Comparison of ENCODE assay signal across 24 mouse cellular contexts in the genomic region with DNA sequence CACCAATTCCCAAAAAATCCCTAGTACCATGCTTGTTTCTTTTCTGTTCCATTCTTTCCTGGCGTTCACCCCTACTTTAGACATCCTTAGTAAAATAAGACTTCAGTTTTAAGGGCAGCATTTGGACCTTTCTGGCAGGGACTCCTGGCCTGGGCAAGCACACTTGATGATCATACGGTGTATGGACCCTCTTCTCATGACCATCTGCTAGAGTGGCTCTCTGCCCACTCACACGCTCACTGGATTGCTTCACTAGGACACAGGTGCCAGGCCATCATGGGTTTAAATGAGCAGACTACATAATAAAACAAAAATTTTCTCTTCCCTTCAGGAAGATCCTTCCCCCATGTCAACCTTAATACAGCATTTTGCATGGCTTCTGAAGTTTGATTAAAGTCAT.
DNase-seq lines count a peak whose midpoint lies in the region; ATAC-seq and TF ChIP-seq lines count a peak whose summit lies in the region.
"Had no signal": no experiment of that assay in that cellular context is flagged by ENCODE, and none has a peak within 500 bp of the region (broad histone marks: within the 10 kb centered on the region; RNA-seq: fewer than 3 reads in every experiment).

No protein-coding gene starts in this region.

- TF ChIP-seq CTCF in hindbrain, postnatal 0 days (IDR thresholded peaks at IDR 0.05; ENCODE audit: low read depth), result no peak

- H3K4me3 ChIP-seq in hindbrain, postnatal 0 days (ENCODE audit: low read length), result no peak overlapping the region
- H3K4me3 ChIP-seq in hindbrain, embryonic 13.5 days, result no peak overlapping the region
- no peak overlapping the region for H3K4me3 ChIP-seq in liver, embryonic 11.5 days (ENCODE audit: low read depth, low read length)
- H3K4me3 ChIP-seq: embryonic facial prominence, embryonic 12.5 days; heart, embryonic 10.5 days; heart, embryonic 15.5 days; kidney, embryonic 15.5 days; liver, embryonic 15.5 days; lung, embryonic 15.5 days; midbrain, embryonic 10.5 days had no signal

- H3K4me1 ChIP-seq in hindbrain, postnatal 0 days (ENCODE audit: insufficient read depth, low read length), result no peaks in the 10 kb centered on the region
- H3K4me1 ChIP-seq in hindbrain, embryonic 13.5 days (replicated peaks), result no peaks in the 10 kb centered on the region
- H3K4me1 ChIP-seq in liver, embryonic 11.5 days (replicated peaks; ENCODE audit: control insufficient read depth, insufficient read depth, low read length), result no peaks in the 10 kb centered on the region
- H3K4me1 ChIP-seq: embryonic facial prominence, embryonic 12.5 days; heart, embryonic 10.5 days; heart, embryonic 15.5 days; kidney, embryonic 15.5 days; liver, embryonic 15.5 days; lung, embryonic 15.5 days; midbrain, embryonic 10.5 days had no signal

- no peak overlapping the region for H3K9ac ChIP-seq in hindbrain, postnatal 0 days (replicated peaks; ENCODE audit: low read length)
- H3K9ac ChIP-seq in hindbrain, embryonic 13.5 days, result no peak overlapping the region
- H3K9ac ChIP-seq in liver, embryonic 11.5 days (ENCODE audit: low read depth, low read length), result no peak overlapping the region
- H3K9ac ChIP-seq: embryonic facial prominence, embryonic 12.5 days; heart, embryonic 15.5 days; kidney, embryonic 15.5 days; liver, embryonic 15.5 days; lung, embryonic 15.5 days had no signal

- no peaks in the 10 kb centered on the region for H3K36me3 ChIP-seq in hindbrain, postnatal 0 days (ENCODE audit: insufficient read depth, low read length)
- H3K36me3 ChIP-seq in hindbrain, embryonic 13.5 days, result no peaks in the 10 kb centered on the region
- no peaks in the 10 kb centered on the region for H3K36me3 ChIP-seq in liver, embryonic 11.5 days (ENCODE audit: control insufficient read depth, insufficient read depth, low read length)
- H3K36me3 ChIP-seq: embryonic facial prominence, embryonic 12.5 days; heart, embryonic 10.5 days; heart, embryonic 15.5 days; kidney, embryonic 15.5 days; liver, embryonic 15.5 days; lung, embryonic 15.5 days; midbrain, embryonic 10.5 days had no signal

- no peaks in the 10 kb centered on the region for H3K9me3 ChIP-seq in hindbrain, postnatal 0 days (ENCODE audit: low read length)
- no peaks in the 10 kb centered on the region for H3K9me3 ChIP-seq in hindbrain, embryonic 13.5 days
- H3K9me3 ChIP-seq in liver, embryonic 11.5 days (ENCODE audit: control insufficient read depth, low read length), result no peaks in the 10 kb centered on the region
- H3K9me3 ChIP-seq: embryonic facial prominence, embryonic 12.5 days; heart, embryonic 10.5 days; heart, embryonic 15.5 days; kidney, embryonic 15.5 days; liver, embryonic 15.5 days; lung, embryonic 15.5 days; midbrain, embryonic 10.5 days had no signal

- H3K27ac ChIP-seq in hindbrain, postnatal 0 days, result no peak overlapping the region
- no peak overlapping the region for H3K27ac ChIP-seq in hindbrain, embryonic 13.5 days
- no peak overlapping the region for H3K27ac ChIP-seq in liver, embryonic 11.5 days (ENCODE audit: low read depth, low read length)
- H3K27ac ChIP-seq: embryonic facial prominence, embryonic 12.5 days; heart, embryonic 10.5 days; heart, embryonic 15.5 days; kidney, embryonic 15.5 days; liver, embryonic 15.5 days; lung, embryonic 15.5 days; midbrain, embryonic 10.5 days had no signal

- H3K27me3 ChIP-seq in hindbrain, postnatal 0 days (ENCODE audit: insufficient read depth, low read length), result no peaks in the 10 kb centered on the region
- no peaks in the 10 kb centered on the region for H3K27me3 ChIP-seq in hindbrain, embryonic 13.5 days
- H3K27me3 ChIP-seq in liver, embryonic 11.5 days (replicated peaks; ENCODE audit: control insufficient read depth, insufficient read depth, low read length), result no peaks in the 10 kb centered on the region
- H3K27me3 ChIP-seq: embryonic facial prominence, embryonic 12.5 days; heart, embryonic 15.5 days; kidney, embryonic 15.5 days; liver, embryonic 15.5 days; lung, embryonic 15.5 days had no signal

- WGBS in hindbrain, postnatal 0 days, result 70% methylated on average over 3 of the region's 3 CpGs
- WGBS in hindbrain, embryonic 13.5 days, result 90% methylated on average over 3 of the region's 3 CpGs
- WGBS in liver, embryonic 11.5 days, result 73% methylated on average over 3 of the region's 3 CpGs

- H3K4me2 ChIP-seq in hindbrain, postnatal 0 days (ENCODE audit: low read depth, low read length), result no peak overlapping the region
- H3K4me2 ChIP-seq in hindbrain, embryonic 13.5 days, result no peak overlapping the region
- no peak overlapping the region for H3K4me2 ChIP-seq in liver, embryonic 11.5 days
- H3K4me2 ChIP-seq: embryonic facial prominence, embryonic 12.5 days; heart, embryonic 15.5 days; kidney, embryonic 15.5 days; liver, embryonic 15.5 days; lung, embryonic 15.5 days had no signal

- DNase-seq in hindbrain, postnatal 0 days (ENCODE audit: low spot score), result peak; percentile 53
- DNase-seq in cerebellum, adult 11-12 months, result peak; percentile 30
- peak; percentile 21 for DNase-seq in cerebellum, adult 8-10 months
- DNase-seq in cerebellum, postnatal 25 days, result peak; percentile 72 to 82
- DNase-seq in liver, embryonic 11.5 days (ENCODE audit: low spot score), result no peak
- DNase-seq: adrenal gland, postnatal 14 days; gastrocnemius, postnatal 25 days; heart, adult 11 months; kidney, adult 18-20 months; kidney, postnatal 25 days; liver had no signal

- ATAC-seq in hindbrain, postnatal 0 days, result 0 out of 2 replicates have a peak, but pooled peaks have one; percentile 64
- ATAC-seq in hindbrain, embryonic 13.5 days (ENCODE audit: low FRiP score), result no peak
- ATAC-seq in liver, embryonic 11.5 days (replicated peaks; ENCODE audit: low FRiP score), result no peak
- ATAC-seq in monocyte, adult 5-6 weeks (replicated peaks; ENCODE audit: insufficient number of reproducible peaks, low FRiP score, low TSS enrichment, poor library complexity, severe bottlenecking), result no peak
- ATAC-seq: CD4-positive, CD25-positive, alpha-beta regulatory T cell, adult 4 months; forebrain, embryonic 14.5 days; inflammation-experienced regulatory T-cells, adult 6 months; midbrain, embryonic 16.5 days had no signal
